Mouse (Mus musculus) spleen, adult 2 months (tissue): ENCODE results near the gene Cd200r1. TPM values are rescaled to one million over a fixed set of nuclear protein-coding genes. Genes with fewer than 3 reads are reported as not detected.

ENCODE experiments used
- DNase-seq, 2 experiments: peaks; one replicate each; pipeline versions ENCODE4 v3.0.0 to v3.0.0-alpha.2; 2012 to 2021; ENCODE audit warnings: low spot score in 2 of 2, low read depth in 1 of 2
- H3K27ac ChIP-seq: fragments of 200-500 bp; 2 replicates; pipeline ENCODE4 v1.5.1; 2012; ENCODE audit warnings: low read length, inconsistent platforms; ENCODE audit not compliant: insufficient read depth
- H3K27me3 ChIP-seq: fragments of 200-500 bp; 2 replicates; pipeline ENCODE4 v1.6.1; 2012; ENCODE audit warnings: mild to moderate bottlenecking, moderate library complexity, low read length, inconsistent platforms; ENCODE audit not compliant: control insufficient read depth, insufficient read depth
- H3K36me3 ChIP-seq: fragments of 200-500 bp; 2 replicates; pipeline ENCODE4 v1.6.1; 2012; ENCODE audit warnings: mild to moderate bottlenecking, low read length, inconsistent platforms; ENCODE audit not compliant: control insufficient read depth, insufficient read depth
- H3K4me1 ChIP-seq: fragments of 200-500 bp; 2 replicates; pipeline ENCODE4 v1.6.1; 2011; ENCODE audit warnings: inconsistent platforms; ENCODE audit not compliant: control insufficient read depth, insufficient read depth, insufficient read length
- H3K4me3 ChIP-seq: fragments of 200-500 bp; 2 replicates; pipeline ENCODE4 v1.5.1; 2011; ENCODE audit warnings: mild to moderate bottlenecking, inconsistent platforms; ENCODE audit not compliant: insufficient read depth, insufficient read length; ENCODE audit errors: extremely low read depth
- CTCF ChIP-seq: fragments of 200-500 bp; IDR thresholded peaks from 2 replicates; pipeline ENCODE4 v1.5.1; 2011; ENCODE audit warnings: mild to moderate bottlenecking, inconsistent platforms; ENCODE audit not compliant: insufficient read depth, insufficient read length, insufficient replicate concordance; ENCODE audit errors: extremely low read depth
- POLR2A ChIP-seq: fragments of 200-500 bp; IDR thresholded peaks from 2 replicates; pipeline ENCODE4 v1.6.1; 2011; ENCODE audit warnings: low read depth, low read length, inconsistent platforms
- WGBS: fragments of 180-500 bp; shearing (Covaris S2); methylation state at CpG from one replicate; pipeline ENCODE4 v1.1.7; 2018; 5-methylcytosine and 5-hydroxymethylcytosine counted together
- polyA plus RNA-seq: library from polyadenylated mRNA; depleted of rRNA; stranded (reverse); fragments of >200 nt; gene quantifications from 2 replicates; pipeline ENCODE4 v1.2.3, GENCODE M21; 2012; rRNA removed

Cd200r1 gene
- 1.8 and 2.6 TPM in 2 replicates for polyA plus RNA-seq

DNA sequence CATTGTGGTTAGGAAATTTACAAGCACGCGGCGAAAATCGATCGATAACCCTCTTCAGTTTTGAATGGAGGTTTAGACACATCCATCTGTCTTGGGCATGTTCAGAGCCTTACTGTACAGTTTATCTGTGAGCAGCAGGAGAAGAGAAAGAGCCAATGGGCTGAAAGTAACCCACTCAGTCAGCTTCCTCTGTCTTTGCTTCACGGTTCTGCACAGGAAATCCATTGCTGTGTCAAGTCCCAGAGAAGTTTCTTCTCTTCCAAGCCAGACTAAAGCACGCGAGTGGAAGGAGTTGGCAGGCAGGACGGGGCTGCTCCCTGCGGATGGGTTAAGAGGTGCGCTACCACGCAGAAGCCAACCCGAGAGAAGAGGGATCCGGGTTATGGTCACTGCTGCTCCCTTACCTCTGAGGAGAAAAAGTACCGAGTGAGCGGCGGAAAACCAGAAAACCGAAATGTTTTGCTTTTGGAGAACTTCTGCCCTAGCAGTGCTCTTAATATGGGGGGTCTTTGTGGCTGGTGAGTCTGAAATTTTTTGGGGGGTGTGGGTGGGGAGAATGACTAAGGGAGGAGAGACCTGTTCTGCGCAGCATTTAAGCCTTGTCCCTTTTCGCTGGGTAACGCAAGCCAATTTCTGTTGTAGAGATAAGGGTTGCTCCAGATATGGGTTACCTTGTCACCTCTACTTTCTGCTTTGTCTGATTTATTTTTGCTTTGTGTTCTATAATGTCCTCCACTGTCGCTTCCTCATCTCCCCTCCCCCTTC lies at the start of gene Cd200r1:
Cd200r1 (plus strand) TSS at position 182 of the 765 bp plus-strand sequence.
- Histone ChIP-seq H3K36me3 (no peaks in the 10 kb centered on the region), H3K4me1 (no peaks in the 10 kb centered on the region), H3K27me3 (no peaks in the 10 kb centered on the region), H3K27ac (peak within 1 kb of the TSS; percentile 49), H3K4me3 (peak within 1 kb of the TSS; percentile 64)
- WGBS, result 5% methylated on average over 22 of the region's 22 CpGs
- no peak for DNase-seq
- no peak for TF ChIP-seq CTCF
- TF ChIP-seq POLR2A, result no peak

GRCm38 (mm10) chr16:44716305-44717140 lies 49.0 kb upstream of the Cd200r1 start:
- 36% methylated on average over 10 of the region's 10 CpGs for WGBS
- Histone ChIP-seq H3K4me3 (no peak overlapping the region), H3K4me1 (no peaks in the 10 kb centered on the region), H3K27ac (no peak overlapping the region), H3K27me3 (no peaks in the 10 kb centered on the region), H3K36me3 (peaks cover 4% of the 10 kb centered on the region; the same call in 1 of the 2 replicates)
- DNase-seq, result no peak
- no peak for TF ChIP-seq POLR2A
- no peak for TF ChIP-seq CTCF

GRCm38 (mm10) chr16:44717141-44717634 lies 48.3 kb upstream of the Cd200r1 start:
- peaks cover 4% of the 10 kb centered on the region; the same call in 1 of the 2 replicates for H3K36me3 ChIP-seq
- no peak for DNase-seq
- no peak for TF ChIP-seq CTCF
- no peak for TF ChIP-seq POLR2A
- H3K4me1 ChIP-seq, result no peaks in the 10 kb centered on the region
- H3K4me3 ChIP-seq, result no peak overlapping the region
- 81% methylated on average over 2 of the region's 2 CpGs for WGBS
- no peaks in the 10 kb centered on the region for H3K27me3 ChIP-seq
- no peak overlapping the region for H3K27ac ChIP-seq

DNA sequence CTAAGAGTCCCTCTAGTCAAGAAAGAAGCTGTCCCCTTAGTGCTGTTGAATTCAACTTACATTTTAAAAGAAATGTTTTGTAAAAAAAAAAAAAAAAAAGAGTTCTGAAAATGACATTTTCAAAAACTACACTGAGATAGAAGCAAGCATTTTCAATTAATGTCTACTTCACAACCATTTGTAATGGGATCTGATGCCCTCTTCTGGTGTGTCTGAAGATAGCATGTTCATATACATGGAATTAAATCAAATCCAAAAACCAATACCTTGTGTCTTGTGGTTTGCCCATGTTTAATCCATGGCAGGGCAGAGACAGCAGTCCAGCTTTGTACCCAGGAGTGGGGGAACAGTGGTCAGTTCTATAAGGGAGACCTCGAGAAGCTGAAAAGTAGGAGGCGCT lies 47.7 kb upstream of the Cd200r1 start:
- Histone ChIP-seq H3K36me3 (peaks cover 4% of the 10 kb centered on the region; the same call in 1 of the 2 replicates), H3K27me3 (no peaks in the 10 kb centered on the region), H3K4me1 (no peaks in the 10 kb centered on the region), H3K27ac (no peak overlapping the region), H3K4me3 (no peak overlapping the region)
- no peak for DNase-seq
- TF ChIP-seq POLR2A, result no peak
- TF ChIP-seq CTCF, result no peak
- WGBS, result 77% methylated on average over 2 of the region's 2 CpGs

DNA sequence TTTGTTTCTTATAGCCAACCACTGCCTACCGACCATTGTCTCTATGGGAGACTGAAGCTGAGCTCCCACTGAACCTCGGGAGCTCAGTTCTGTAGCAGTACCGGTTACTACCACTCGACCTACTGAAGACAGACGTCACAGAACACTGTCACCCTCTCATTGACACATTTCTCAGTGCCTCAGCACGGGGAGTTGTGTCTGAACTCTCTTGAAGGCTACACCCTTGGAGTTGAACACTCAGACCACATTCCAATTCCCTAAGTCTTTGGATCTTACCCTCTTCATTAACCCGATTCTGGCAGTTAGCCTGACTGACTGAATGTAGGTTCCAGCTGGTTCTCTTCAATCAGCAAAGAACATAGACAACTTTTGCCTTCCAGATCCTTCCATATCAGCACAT lies 46.2 kb upstream of the Cd200r1 start:
- Histone ChIP-seq H3K4me3 (no peak overlapping the region), H3K36me3 (peaks cover 4% of the 10 kb centered on the region; the same call in 1 of the 2 replicates), H3K27me3 (no peaks in the 10 kb centered on the region), H3K27ac (no peak overlapping the region), H3K4me1 (peaks cover 3% of the 10 kb centered on the region; the same call in 1 of the 2 replicates)
- DNase-seq, result no peak
- no peak for TF ChIP-seq CTCF
- 85% methylated on average over 7 of the region's 7 CpGs for WGBS

GRCm38 (mm10) chr16:44720518-44720917 lies 45.0 kb upstream of the Cd200r1 start:
- Histone ChIP-seq H3K27me3 (no peaks in the 10 kb centered on the region), H3K4me1 (peaks cover 6% of the 10 kb centered on the region), H3K27ac (no peak overlapping the region), H3K36me3 (peaks cover 4% of the 10 kb centered on the region; the same call in 1 of the 2 replicates), H3K4me3 (no peak overlapping the region)
- TF ChIP-seq CTCF (no peak), POLR2A (no peak)
- 91% methylated on average over 3 of the region's 3 CpGs for WGBS
- no peak for DNase-seq

DNA sequence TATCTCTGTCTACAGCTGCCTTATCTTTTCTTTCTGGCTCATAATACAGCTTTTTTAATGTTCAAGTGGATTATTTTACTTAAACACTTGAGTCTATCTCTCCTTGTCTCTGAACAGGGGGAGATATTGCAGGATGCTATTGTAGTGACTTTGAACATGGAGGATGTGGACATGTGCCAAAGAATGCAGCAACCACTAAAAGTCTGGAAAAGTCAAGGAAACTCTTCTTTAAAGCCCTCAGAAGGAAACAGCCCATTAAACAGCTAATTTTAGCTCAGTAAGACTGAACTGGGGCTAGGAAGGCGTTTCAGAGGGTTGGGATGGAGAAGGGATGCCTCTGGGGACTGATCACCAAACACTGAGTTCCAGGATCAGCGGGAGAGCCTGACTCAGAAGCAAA lies 42.9 kb upstream of the Cd200r1 start:
- H3K27me3 ChIP-seq, result no peaks in the 10 kb centered on the region
- TF ChIP-seq POLR2A, result no peak
- no peak for TF ChIP-seq CTCF
- H3K27ac ChIP-seq, result no peak overlapping the region
- no peak for DNase-seq
- H3K4me1 ChIP-seq, result peaks cover 6% of the 10 kb centered on the region
- 84% methylated on average over 2 of the region's 2 CpGs for WGBS
- no peak overlapping the region for H3K4me3 ChIP-seq
- H3K36me3 ChIP-seq, result peaks cover 4% of the 10 kb centered on the region; the same call in 1 of the 2 replicates
